Mouse (Mus musculus): ENCODE measurements around the gene Slc35b4.

Gene Slc35b4

DNA sequence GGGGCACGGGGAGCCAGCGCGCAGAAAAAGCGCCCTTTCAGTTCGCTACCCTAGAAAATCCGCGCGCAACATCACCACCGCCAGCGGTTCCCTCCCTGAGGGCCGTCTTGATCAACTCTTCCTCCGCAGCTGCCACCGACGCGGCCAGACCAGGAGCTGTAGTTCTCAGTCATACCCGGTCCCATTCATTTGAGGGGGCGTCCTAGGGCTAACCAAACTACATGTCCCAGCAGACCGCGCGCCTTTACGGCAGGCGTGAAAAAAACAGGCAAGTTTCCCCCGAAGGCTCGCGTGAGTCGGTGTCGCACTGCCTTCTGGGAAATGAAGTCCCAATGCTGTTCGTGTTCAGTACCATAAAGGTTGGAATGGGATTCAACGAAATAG is at the start of gene Slc35b4:
TSS of gene Slc35b4 (minus strand) at position 248 of the 384 bp plus-strand sequence.
- DNase-seq (ENCODE audit: low read depth): peak; percentile 94

DNA sequence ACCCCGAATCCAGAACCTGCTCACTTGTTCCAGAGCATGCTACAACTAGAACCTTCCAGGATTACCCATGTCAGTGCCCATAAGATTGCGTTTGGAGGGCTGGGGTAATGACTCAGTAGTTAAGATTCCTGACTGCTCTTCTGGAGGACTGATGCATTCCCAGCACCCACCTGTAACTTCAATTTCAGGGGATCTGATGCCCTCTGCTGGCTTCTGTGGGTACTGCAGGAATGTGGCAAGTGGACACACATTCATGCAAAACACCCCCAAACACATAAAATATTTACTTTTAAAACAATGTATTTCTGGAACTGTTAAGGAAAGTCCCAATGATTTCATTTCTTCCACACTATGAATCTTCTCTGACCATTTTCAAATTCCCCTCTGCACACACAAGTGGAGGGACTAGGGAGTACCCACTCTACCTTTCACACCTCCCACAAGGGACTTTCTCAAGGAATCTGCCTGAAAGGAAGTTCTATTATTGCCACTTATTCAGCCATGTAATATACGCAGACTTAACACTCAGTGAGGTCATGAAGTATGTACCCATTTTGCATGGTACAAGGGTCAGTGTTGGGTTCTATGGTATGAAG is 48.2 kb upstream of the Slc35b4 start:
- peak; percentile 10 for DNase-seq (ENCODE audit: low read depth)

DNA sequence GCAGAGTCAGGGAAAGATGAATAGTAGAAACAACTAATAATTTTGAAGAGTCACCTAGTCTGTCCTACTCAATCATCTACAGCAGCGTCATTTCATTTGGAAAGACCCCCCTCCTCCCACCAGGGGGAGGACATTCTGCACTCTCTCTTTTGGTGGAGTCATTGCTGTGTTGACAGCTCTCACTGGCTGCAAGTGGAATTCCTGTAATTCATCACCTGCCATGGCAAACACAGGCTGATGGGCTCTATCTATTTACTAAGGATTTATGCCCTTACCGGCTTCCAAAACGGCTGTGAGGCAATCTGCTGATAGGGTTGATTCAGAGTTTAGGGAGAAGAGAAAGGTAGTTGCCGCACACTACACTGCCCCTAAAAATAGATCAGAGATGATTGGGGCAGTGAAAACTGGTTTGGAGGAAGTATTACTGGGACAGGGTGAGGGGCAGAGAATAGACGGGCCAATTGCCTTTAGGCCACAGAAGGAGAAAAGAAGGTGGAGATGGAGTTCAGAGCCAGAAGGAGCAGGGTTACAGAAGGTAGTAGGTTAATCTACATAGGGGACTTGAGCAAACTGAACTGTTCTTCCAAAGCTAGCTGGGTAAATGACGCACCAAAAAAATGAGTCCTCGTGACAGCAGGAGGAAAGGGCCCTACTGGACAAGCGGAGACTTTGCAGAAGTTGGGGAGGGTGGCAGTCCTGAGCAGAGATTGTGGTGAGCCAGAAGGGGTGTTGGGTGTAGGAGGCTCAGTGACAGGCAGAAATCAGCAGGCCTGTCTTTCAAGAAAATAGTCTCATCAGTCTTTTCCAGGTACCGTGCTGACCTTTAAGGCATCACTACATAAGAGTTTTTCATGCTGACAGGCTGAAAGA is 39.8 kb upstream of the Slc35b4 start:
- no peak for DNase-seq (ENCODE audit: low read depth)

DNA sequence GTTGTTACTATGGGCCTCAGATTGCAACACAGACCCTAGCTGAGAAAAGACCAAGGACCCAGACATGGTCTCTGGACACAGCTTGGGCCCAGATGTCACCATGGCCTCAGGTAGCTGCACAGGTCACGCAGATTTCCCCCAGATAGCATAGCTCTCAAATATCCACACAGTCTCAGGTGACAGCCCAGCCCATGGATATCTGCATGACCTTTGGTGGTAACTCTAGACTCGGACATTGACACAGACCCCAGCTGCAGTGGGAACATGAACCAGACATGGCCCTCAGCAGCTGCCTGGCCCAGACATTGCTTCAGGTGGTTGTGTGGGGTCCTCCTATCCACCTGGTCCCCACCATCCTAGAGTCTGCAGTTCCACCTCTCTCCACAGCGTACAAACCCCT is 28.8 kb upstream of the Slc35b4 start:
- no peak for DNase-seq (ENCODE audit: low read depth)

DNA sequence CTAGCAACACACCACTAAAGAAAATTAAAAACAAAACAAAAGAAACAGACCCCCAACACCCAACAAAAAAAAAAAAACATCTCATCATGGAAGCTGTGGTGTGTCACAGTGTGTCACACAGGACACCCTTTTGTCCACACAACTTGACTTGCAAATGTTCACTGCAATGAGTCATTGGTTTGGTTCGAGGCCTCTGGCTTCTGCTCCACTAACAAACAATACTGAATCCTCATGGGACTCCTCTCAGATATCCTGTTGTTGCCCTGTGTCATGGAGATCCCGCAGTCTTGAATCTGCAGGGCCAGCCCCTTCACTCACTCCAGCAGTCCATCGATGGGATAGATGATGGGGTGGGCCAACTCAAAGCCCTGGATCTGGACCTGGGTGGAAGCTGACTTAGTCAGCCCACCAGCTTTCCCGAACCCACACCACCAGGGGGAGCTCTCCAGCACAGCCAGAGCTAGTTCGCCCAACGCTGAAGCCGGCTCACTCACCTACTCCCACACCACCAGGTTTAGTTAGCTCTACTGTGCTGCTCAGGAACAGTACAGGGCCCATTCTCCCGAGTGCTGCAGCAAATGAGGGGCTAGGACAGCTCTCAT is 28.2 kb upstream of the Slc35b4 start:
- DNase-seq (ENCODE audit: low read depth): peak; percentile 35

DNA sequence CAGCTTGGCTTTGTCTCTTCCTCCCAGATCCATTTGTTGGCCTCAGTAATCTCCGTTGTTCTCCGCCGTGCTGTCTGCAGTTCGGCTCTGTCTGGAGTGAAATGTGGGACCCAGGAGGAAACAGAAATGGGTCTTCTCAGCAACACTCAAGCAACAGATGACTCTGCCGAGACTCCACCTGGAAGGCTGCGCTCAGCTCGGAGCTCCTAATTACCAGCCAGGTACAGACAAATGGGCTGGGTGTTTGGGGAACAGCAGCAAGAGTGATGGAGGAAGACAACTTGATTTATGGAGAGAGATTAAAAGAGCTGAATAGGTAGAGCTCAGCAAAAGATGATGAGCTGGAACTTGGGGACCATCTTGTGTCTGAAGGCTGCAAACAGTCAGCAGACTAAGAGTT is 26.6 kb upstream of the Slc35b4 start:
- no peak for DNase-seq (ENCODE audit: low read depth)

DNA sequence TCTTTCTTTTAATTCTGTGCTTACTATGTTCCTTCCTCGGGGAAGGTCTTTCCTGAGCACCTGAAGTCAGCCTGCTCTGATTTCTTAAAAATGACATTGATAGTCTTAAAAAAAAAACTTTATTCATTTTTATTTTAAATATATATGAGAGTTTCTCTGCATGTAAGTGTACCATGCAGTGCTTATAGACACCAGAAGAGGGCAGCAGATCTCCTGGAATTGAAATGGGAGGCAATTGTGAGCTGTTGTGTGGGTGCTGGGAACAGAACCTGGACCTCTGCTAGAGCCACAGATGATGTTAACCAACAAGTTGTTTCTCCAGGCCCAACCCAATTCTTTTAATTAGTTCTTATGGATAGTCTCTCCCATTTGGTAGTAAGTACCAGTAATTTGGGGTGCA is 18.1 kb upstream of the Slc35b4 start:
- DNase-seq (ENCODE audit: low read depth): no peak

DNA sequence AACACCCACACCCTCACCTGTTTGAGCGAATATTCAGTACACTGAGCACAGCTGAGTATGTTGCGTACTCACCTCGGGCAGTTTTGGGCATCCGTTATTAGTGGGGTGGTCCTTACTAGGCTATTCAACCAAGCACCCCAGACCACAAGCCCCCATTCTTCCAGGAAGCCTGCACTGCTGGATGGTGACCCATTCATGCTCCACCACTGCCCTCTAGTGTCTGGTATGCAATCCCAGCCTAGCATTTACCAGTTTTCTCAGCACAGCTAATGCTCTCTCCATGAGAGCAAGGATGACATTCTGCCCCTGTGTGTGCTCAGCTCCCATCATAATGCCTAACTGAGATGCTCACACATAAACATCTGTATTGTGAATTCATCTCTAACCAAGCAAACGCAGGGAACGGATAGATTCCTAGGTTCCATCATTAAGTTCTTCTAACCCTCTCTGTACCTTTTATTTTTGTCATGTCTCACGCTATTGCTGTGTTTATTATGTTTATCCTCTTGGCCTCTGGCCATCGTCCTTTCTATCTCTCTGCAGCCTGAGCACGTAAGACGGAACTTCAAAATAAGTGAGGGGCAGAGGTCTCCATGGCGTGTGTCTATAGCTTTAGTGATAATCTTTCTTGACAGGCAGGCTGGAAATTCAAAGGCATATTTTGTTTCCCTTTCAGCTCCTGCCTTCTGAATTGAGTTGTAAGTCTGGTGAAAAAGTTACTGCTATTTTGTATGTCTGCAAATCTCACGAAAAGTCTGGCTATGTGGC is 17.0 kb upstream of the Slc35b4 start:
- peak; percentile 58 for DNase-seq (ENCODE audit: low read depth)

DNA sequence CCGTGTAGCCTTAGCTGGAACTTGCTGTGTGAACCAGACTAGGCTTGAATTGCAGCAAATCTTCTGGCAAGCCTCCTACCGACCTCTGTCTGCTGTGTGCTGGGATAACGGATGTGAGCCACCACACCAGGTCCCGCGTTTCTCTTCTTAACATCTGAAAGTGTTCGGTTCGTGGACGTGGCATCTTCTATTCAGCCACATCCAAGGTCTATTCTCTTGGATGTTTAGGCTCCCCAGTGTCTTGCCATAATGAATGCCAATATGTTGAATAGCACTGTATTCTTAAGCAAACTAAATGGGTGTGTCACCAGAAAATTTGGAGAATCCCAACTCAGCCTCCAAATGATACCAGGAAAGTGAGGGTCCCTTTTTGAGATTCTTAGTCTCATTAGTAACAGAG is 14.5 kb upstream of the Slc35b4 start:
- DNase-seq (ENCODE audit: low read depth): no peak

DNA sequence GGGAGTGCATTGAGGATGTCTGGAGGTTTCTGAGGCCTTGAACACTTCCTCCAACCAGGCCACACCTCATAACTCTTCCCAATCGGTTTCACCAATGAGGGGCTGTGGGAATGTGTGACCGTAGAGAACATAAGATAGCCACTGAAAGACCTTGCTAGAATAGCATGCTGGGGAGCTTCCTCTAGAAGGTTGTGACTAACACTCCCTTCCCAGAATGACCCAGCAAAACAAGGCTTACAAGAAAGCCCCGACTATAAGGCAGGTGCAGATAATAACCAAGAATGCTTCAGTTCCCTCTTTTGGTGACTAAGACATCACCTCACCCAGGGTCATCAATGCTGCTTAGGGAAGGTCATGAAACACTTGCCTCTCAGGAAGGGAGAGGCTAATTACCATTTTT is 12.6 kb upstream of the Slc35b4 start:
- DNase-seq (ENCODE audit: low read depth): no peak

DNA sequence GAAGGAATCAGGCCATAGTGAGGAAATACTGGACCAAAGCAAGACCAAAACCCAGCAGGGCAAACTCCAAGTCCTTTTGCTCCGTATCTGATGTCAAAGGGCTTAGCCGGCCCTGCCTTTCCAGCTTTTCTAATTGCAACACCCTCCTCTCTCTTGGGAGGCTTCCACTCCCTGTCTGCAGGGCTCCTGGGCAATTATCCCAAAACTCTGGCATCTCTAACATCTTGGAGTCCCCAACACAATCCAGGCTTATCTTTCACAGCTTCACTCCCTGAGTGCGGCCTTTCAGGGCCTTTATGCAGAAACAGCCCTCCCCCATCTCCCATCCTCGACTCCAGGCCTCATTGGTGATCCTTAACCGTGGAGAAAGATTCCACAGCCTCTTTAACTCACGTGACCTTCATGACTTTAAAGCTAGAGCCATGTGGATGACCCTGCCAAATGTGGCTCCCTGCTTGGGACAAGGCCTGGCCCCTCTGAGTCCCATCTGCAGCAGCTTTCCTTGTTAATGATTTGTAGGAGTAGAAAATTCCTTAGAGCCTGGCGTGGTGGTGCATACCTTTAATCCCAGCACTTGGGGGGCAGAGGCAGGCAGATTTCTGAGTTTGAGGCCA is 11.2 kb upstream of the Slc35b4 start:
- DNase-seq (ENCODE audit: low read depth): no peak

DNA sequence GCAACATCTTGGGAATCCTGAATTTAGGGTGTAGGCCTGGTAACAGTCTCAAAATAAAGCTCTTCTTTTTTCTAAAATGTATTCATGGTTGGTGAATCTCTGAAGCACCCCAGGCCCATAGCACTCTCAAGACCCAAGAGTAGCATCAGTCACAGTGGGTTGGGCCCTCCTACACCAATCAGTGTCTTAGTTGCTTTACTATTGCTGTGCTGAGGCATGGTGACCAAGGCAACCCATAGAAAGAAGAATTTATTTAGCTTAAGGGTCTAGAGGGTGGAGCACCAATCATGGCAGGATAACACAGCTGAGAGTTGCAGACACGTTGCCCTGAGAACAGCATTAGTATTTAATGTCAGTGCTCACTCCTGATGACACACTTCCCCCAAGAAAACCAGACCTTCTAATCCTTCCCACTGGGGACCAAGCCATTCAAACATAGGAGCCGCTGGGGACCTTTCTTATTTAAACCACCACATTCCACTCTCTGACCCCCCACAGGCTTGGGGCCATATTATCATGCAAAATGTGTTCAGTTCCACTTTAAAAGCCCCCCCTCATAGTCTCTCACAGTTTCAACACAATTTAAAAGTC is 10.5 kb upstream of the Slc35b4 start:
- no peak for DNase-seq (ENCODE audit: low read depth)

DNA sequence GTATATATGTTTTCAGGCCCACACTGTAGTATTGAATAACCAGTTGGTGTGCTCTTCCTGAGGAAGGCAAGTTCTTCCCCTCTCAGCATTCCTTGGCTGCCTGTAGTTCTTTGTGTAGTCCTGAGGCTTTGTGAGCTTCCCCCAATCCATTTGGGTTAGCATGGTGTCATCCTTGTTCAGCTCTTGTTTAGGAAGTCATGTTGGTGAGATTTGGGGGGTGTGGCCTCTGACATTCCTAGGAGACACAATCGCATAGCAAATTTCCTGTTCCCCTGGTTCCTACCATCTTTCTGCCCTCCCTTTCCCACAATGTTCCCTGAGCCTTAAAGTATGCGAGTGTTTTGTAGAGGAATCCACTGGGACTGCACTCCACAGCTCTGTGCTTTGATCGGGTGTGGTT is 6.4 kb upstream of the Slc35b4 start:
- no peak for DNase-seq (ENCODE audit: low read depth)

DNA sequence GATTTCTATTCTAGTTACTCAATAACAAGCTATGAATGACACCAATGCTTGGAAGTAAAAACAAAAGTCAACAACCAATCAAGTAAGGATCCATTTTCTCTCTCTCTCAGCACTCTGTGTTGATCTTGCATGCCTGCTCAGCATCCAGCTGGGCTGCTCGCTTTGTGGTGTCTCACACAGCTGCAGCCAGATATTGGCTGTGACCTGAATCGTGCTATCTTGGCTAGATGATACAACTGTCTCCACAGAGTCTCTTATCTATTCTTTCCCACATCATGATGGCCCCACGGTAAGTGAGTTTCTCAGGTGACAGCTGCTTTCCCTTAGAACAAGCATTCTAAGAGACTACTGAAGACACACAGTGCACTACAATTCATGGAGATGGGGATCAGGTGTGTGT is 5.0 kb upstream of the Slc35b4 start:
- no peak for DNase-seq (ENCODE audit: low read depth)

DNA sequence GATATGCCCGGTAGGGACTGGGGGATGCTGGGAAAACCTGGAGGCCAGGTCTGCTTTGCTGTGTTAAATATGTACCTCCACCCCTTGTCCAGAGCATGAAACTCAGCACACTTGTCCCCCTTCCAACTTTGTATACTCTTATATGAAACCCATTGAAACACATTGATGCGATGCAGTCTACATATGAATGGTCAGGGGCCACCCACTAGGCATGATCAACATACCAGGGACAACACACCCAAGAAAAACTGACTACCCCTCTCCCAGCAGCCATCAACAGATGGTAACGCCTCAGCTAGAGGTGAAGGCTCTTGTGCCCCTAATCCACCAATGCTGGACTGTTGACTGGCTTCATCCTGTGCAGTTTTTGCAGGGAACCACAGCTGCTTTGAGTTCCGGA is 3.0 kb upstream of the Slc35b4 start:
- no peak for DNase-seq (ENCODE audit: low read depth)

DNA sequence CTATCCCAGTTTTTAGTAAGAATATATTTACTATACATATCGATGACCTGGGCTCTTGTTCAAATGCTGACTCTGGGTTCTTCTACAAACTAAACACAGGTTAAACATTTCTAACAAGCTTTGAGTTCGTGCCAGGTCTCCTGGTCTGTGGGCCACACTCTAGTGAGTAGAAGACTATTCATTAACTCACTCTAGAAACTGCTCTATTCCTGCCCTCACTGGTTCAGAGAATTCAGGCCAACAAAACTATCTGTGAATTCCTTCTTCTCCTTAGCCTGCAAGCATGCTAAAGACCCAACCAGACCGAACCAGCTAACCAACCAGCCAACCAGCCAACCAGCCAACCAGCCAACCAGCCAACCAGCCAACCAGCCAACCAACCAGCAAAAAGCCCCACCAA is 2.1 kb upstream of the Slc35b4 start:
- no peak for DNase-seq (ENCODE audit: low read depth)

DNA sequence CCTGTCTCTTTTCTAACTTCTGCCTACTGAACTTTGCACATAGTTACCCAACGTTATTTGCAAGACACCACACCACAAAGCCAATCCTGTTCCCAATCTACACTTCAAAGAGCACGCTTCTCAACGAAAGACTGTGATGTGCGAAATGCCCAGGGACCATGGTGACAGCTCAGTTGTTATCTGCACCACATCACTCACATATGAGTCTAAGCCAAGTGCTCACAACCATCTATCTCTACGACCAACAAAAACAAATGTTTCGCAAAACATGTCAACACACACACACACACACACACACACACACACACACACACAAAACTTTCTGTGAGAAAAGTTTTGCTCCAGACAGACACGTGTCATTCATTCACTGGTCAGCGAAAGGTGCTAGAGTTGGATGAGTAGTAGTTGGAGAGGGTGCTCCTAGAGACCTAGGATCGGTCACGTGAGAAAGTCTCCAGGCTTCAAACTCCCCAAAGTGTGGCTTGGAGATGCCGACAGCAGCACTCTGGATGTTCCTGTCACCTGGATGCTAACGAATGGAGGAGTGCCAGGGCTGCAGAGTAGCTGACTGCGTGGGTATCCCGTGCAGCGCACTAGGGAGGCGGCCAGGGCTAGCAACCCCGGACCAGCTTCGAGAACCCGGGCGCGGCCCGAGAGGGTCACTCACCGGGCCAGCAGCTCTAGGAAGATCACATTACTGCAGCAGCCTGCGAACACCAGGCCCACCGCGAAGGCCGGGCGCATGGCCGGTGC is 624 bp downstream of the Slc35b4 start:
- peak; percentile 74 for DNase-seq (ENCODE audit: low read depth)

DNA sequence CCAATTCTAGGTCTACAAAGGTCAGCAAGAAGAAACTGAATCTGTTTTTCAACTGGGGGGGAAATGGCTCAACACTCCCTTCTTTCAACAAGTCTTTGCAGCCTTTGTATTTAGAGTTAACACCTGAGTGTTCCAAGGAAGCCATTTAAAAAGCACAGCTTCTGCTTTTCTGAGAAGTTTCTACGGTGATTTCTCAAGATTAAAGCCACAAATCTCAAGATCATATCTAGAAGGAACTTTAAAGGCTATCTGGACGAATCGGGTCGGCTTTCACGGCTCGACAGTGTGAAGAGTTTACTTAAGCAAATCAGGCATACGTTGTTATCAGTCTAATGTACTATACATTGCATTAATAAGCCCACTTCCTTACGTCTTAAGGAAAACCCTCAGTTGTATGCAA is 2.2 kb downstream of the Slc35b4 start:
- no peak for DNase-seq (ENCODE audit: low read depth)

DNA sequence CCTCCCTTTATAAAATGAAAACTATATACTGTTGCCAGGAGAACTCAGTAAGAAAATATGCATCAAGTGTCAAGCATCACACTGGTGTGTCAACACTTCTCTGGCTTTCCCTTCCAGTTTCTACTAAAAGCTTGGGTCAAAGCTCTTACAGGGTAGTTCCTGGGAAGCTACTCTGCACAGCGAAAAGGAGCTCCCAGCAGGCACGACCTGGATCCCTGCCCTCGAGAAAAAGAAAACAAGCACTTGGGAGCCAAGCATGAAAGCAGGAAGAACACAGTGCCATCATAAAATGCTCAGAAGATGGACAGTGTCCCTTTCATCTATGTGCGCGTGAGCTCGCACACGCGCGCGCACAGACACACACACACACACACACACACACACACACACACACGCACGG is 3.7 kb downstream of the Slc35b4 start:
- DNase-seq (ENCODE audit: low read depth): no peak

DNA sequence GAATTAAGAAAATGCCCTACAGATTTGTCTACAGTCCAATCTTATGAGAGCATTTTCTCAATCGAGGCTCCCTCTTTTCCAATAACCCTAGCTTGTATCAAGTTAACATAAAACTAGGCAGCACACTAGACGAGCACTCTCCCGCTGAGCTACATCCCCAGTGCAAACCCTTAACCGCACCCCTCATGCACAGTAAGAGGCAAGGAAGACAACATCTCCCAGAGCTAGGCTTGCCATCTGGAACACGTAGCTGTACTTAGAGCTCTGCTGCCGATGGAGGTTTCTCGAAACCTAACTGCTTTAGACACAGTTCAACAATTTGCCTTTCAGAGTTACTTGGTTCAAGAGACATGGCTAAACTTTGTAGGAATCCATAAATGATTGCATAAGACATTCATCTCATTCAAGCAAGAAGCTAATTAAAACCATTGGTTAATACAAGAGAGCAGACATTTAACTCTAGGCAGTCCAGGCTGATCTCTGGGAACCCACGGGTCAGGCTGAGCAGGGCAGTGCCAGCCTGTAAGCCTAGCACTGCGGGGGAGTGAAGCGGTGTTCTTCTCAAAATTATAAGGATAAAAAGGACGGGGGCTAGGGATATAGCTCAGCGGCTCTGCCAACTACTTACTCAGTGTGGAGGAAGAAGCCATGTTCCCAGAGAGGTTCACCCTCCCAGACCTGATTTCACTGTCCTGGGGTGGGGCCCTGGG is 5.0 kb downstream of the Slc35b4 start:
- no peak for DNase-seq (ENCODE audit: low read depth)

Data from naive thymus-derived CD4-positive, alpha-beta T cell, adult 2 months (primary cell).